Mouse (Mus musculus) liver, embryonic 11.5 days (tissue): Measurements from ENCODE around the gene Gm4792. TPM values are rescaled to one million over a fixed set of nuclear protein-coding genes. Genes with fewer than 3 reads are reported as not detected.

ENCODE experiments used
- ATAC-seq: fragments of 200-750 bp; cut with Nextera tagmentation; replicated peaks from 2 replicates; pipeline ENCODE4 v1.8.0; 2017; ENCODE audit warnings: moderate number of reproducible peaks, mild to moderate bottlenecking, moderate TSS enrichment, moderate library complexity; ENCODE audit not compliant: low FRiP score
- DNase-seq: peaks from one replicate; pipeline ENCODE4 v3.0.0-alpha.2; 2017; ENCODE audit warnings: low spot score
- H3K27ac ChIP-seq: fragments of 300-500 bp; sonication (generic); 2 replicates; pipeline ENCODE4 v1.5.1; 2014; ENCODE audit warnings: mild to moderate bottlenecking, low read depth, low read length, control low read depth
- H3K27me3 ChIP-seq: fragments of 300-500 bp; sonication (generic); replicated peaks from 2 replicates; pipeline ENCODE4 v1.6.1; 2014; ENCODE audit warnings: low read length, mixed read lengths; ENCODE audit not compliant: control insufficient read depth, insufficient read depth
- H3K36me3 ChIP-seq: fragments of 300-500 bp; sonication (generic); 2 replicates; pipeline ENCODE4 v1.6.1; 2014; ENCODE audit warnings: mild to moderate bottlenecking, low read length, moderate library complexity, mixed read lengths; ENCODE audit not compliant: control insufficient read depth, insufficient read depth
- H3K4me1 ChIP-seq: fragments of 300-500 bp; sonication (generic); replicated peaks from 2 replicates; pipeline ENCODE4 v1.6.1; 2014; ENCODE audit warnings: low read length, mixed read lengths; ENCODE audit not compliant: control insufficient read depth, insufficient read depth
- H3K4me2 ChIP-seq: fragments of 300-500 bp; sonication (generic); 2 replicates; pipeline ENCODE4 v1.6.1; 2014; ENCODE audit warnings: mild to moderate bottlenecking, control low read depth, moderate library complexity
- H3K4me3 ChIP-seq: fragments of 300-500 bp; sonication (generic); 2 replicates; pipeline ENCODE4 v1.5.1; 2014; ENCODE audit warnings: low read depth, low read length, control low read depth
- H3K9ac ChIP-seq: fragments of 300-500 bp; sonication (generic); 2 replicates; pipeline ENCODE4 v1.6.1; 2014; ENCODE audit warnings: low read depth, low read length, control low read depth
- H3K9me3 ChIP-seq: fragments of 300-500 bp; sonication (generic); 2 replicates; pipeline ENCODE4 v1.6.1; 2016; ENCODE audit warnings: low read length, inconsistent platforms, mixed read lengths; ENCODE audit not compliant: control insufficient read depth
- WGBS: fragments of 180-500 bp; shearing (Covaris S2); extraction: QIAGEN DNeasy Blood & Tissue Kit; methylation state at CpG from one replicate; pipeline ENCODE4 v1.1.7; 2014; 5-methylcytosine and 5-hydroxymethylcytosine counted together
- polyA plus RNA-seq: library from polyadenylated mRNA; unstranded; fragments of >200 nt; fragmentation: Nextera tagmentation; extraction: Ambion mirVana; gene quantifications from 2 replicates; pipeline ENCODE4 v1.2.1, GENCODE M21; 2014

The Gm4792 gene
- polyA plus RNA-seq, 1 experiment from 2014 or later: not detected

DNA sequence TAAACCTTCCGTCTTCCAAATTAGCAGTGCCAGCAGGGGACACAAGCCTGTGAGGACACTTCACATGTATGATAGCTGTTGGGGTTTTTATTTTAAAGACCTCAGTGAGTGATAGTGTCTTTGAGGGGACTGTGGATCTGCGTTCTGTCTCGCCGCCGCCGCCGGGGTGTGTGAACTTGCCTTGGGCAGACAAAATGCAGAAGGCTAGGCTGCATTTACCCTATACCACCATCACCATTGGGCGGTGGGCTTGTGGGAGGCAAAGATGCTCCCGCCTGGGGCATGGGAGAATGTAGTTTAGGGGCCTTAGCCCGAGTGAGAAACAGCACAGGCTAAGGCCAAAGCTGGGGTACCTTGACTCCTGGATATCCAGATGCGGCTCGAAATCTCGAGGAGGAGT, 35.9 kb downstream of the Gm4792 start:
- no peaks in the 10 kb centered on the region for H3K27me3 ChIP-seq
- H3K9ac ChIP-seq: no peak overlapping the region
- H3K27ac ChIP-seq: no peak overlapping the region
- ATAC-seq: no peak
- H3K36me3 ChIP-seq: no peaks in the 10 kb centered on the region
- DNase-seq: no peak
- no peak overlapping the region for H3K4me3 ChIP-seq
- no peaks in the 10 kb centered on the region for H3K4me1 ChIP-seq
- H3K9me3 ChIP-seq: no peaks in the 10 kb centered on the region
- H3K4me2 ChIP-seq: no peak overlapping the region
- 85% methylated on average over 13 of the region's 13 CpGs for WGBS

DNA sequence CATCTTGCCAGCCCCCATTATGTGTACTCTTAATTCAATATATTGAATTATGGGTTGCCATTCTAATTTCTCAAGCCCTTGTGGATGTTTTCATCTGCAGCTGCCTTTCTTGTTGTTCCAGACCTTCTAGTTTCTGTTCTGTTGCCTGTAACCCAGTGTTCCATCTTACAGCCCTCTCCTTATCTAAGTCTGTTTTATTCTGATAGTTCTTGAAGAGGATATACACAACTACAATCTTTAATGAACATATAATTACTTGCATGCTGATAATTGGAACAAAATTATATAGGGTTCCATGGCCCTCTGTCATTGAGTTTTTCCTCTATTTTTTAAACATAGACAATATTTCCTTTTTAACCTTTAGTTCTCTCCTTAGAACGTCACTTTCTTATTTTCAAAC, 38.0 kb downstream of the Gm4792 start:
- no peak overlapping the region for H3K9ac ChIP-seq
- H3K27ac ChIP-seq: no peak overlapping the region
- H3K9me3 ChIP-seq: no peaks in the 10 kb centered on the region
- no peak overlapping the region for H3K4me2 ChIP-seq
- H3K4me1 ChIP-seq: no peaks in the 10 kb centered on the region
- DNase-seq (no peak), ATAC-seq (no peak)
- WGBS: 73% methylated on average over 1 of the region's 1 CpGs
- H3K27me3 ChIP-seq: 0 out of 2 replicates have a peak, but pooled peaks cover 2% of the 10 kb centered on the region
- H3K36me3 ChIP-seq: no peaks in the 10 kb centered on the region
- H3K4me3 ChIP-seq: no peak overlapping the region

DNA sequence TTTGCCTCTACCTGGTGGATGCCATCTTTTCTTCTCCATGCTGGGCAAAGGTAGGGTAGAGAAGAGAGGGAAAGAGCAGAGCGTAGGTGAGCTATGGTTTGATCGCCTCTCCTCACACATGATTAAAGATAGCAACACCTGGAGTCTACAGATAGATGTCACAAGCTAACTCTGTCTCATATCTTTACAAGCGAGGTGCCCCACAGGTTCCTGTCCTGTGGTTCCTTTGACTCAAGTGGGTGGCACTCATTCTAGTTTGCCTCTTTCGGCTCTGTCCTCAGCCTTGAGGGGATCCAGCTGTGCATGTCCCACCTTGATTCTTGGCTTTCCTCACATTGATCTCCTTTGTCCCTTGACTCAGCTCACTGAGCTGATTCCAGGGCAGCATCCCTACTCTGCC, 42.0 kb downstream of the Gm4792 start:
- Histone ChIP-seq H3K27me3 (0 out of 2 replicates have a peak, but pooled peaks cover 4% of the 10 kb centered on the region), H3K9ac (no peak overlapping the region), H3K4me2 (no peak overlapping the region), H3K4me1 (0 out of 2 replicates have a peak, but pooled peaks cover 4% of the 10 kb centered on the region), H3K27ac (no peak overlapping the region), H3K4me3 (no peak overlapping the region), H3K36me3 (no peaks in the 10 kb centered on the region), H3K9me3 (no peaks in the 10 kb centered on the region)
- ATAC-seq: no peak
- no peak for DNase-seq
- 59% methylated on average over 4 of the region's 4 CpGs for WGBS

DNA sequence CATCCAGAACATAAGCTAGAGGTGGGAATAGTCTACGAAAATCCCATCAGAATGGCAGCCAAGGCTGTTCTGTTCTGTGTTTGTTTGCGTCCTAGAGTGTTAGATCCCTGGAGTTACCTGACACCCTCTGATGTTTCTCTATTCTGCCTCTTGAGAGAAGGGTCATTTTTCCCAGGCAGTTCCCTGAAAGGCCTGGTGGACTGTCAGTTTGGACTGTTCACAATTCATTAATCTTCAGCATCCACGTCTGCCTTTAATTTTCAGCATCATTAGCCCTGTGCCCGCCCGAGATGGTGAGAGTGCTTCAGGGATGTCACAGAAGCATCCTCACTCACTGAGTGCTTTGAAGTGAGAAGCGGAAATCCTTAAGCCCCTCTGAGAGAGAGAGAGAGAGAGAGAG, 42.8 kb downstream of the Gm4792 start:
- no peaks in the 10 kb centered on the region for H3K36me3 ChIP-seq
- 65% methylated on average over 6 of the region's 6 CpGs for WGBS
- H3K4me1 ChIP-seq: 0 out of 2 replicates have a peak, but pooled peaks cover 6% of the 10 kb centered on the region
- H3K4me2 ChIP-seq: no peak overlapping the region
- H3K27me3 ChIP-seq: 0 out of 2 replicates have a peak, but pooled peaks cover 4% of the 10 kb centered on the region
- no peak overlapping the region for H3K9ac ChIP-seq
- no peak for DNase-seq
- no peak for ATAC-seq
- H3K27ac ChIP-seq: no peak overlapping the region
- H3K9me3 ChIP-seq: no peaks in the 10 kb centered on the region
- H3K4me3 ChIP-seq: no peak overlapping the region

DNA sequence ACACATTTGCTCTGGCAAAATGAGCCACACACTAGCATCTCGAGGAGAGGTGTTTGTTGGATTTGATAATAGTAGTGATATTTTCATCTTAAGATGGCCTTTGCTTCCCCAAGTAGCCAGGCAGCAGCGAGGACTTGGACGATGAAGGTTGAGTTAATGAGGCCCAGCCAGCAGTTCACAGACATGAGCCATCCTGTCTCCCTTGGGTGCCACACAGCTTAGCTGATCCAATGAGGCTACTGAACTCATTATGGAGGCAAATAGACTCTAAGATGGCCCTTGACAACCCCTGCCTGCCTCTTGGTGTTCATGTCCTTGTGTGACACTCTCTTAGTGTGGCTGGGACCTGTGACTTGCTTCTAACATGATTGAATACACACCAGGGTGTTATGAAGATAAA, 43.7 kb downstream of the Gm4792 start:
- DNase-seq (no peak), ATAC-seq (no peak)
- H3K4me2 ChIP-seq: no peak overlapping the region

DNA sequence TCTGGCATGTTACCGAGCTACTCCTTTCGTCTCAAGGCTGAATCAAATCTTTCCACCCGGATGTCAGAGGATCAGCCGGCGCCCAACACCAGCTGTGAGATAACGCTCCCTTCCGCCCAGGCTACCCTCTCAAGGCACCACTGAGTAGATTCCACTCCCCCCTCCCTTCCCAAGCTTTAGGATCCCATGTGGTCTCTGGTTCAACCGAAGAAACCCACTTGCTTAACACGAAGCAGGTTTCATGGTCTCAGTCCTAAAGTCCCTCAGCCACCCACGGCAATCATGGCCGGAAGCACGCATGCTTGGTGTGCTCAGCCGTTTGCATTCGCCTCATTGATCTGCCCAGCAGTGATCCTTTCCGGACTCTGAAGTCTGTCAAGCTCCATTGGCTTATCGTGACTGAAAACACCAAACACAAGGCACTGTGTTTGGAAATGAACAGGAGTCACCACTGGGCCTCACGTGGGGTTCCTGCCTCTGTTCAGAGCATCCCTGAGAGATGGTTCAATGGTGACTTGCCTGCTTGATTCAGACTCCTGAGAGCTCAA, 45.2 kb downstream of the Gm4792 start:
- H3K4me1 ChIP-seq: peaks cover 22% of the 10 kb centered on the region
- ATAC-seq: no peak
- no peak overlapping the region for H3K27ac ChIP-seq
- WGBS: 65% methylated on average over 17 of the region's 17 CpGs
- no peaks in the 10 kb centered on the region for H3K36me3 ChIP-seq
- DNase-seq: no peak
- no peak overlapping the region for H3K9ac ChIP-seq
- 0 out of 2 replicates have a peak, but pooled peaks cover 4% of the 10 kb centered on the region for H3K27me3 ChIP-seq
- no peaks in the 10 kb centered on the region for H3K9me3 ChIP-seq
- H3K4me3 ChIP-seq: no peak overlapping the region
- no peak overlapping the region for H3K4me2 ChIP-seq

More for the DNA sequence above, 43.7 kb downstream of the Gm4792 start:
- H3K9me3 ChIP-seq: no peaks in the 10 kb centered on the region
- no peak overlapping the region for H3K9ac ChIP-seq
- H3K4me3 ChIP-seq: no peak overlapping the region
- H3K4me1 ChIP-seq: peaks cover 13% of the 10 kb centered on the region
- 0 out of 2 replicates have a peak, but pooled peaks cover 4% of the 10 kb centered on the region for H3K27me3 ChIP-seq
- H3K27ac ChIP-seq: no peak overlapping the region
- WGBS: 78% methylated on average over 3 of the region's 3 CpGs
- no peaks in the 10 kb centered on the region for H3K36me3 ChIP-seq

DNA sequence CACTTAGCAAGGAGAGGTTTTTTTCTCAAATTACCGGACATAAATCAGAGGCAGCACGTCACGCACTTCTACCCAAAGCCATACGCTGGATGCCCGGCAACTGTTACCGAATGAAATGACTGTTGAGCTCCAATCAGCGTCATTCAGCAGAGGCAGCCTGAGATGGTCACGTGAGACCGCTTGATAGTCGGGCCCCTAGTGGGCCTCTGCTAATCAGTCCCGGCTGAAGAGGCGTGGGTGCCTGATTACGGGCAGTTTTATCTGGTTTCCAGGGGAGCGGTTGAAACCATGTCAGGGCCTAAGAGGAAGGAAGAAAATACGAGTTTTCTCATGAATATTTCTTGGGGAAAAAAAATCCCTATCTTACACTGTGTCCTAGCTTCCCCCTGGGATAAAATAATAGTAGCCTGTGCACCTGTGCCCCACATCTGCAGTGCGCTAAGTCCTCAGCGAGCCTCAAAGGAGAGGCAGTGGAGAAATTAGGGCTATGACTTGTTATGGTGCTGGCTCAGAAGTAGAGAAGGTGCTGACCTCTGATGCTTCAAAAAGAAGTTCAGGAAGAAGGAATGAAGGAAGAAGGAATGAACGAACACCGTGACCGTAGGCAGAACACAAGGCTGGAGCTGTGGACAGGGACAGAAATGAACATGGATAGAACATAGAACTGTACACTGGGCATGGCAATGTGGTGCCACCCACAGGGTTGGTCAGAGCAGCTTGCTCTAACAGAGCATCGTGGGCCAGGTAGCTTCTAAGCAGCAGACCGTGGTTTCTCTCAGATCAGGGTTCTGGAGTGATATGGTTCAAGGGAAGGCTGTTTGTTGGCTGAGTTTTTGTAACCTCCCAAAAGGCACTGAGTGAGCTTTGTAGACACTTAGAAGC, 48.7 kb downstream of the Gm4792 start:
- Histone ChIP-seq H3K4me1 (peaks cover 22% of the 10 kb centered on the region), H3K4me3 (no peak overlapping the region), H3K36me3 (no peaks in the 10 kb centered on the region), H3K27ac (peak overlapping the region; percentile 73; the same call in 1 of the 2 replicates), H3K9ac (peak overlapping the region; percentile 35), H3K9me3 (no peaks in the 10 kb centered on the region), H3K4me2 (peak overlapping the region; percentile 54), H3K27me3 (no peaks in the 10 kb centered on the region)
- WGBS: 30% methylated on average over 22 of the region's 22 CpGs
- DNase-seq: peak; percentile 62
- ATAC-seq: peak; percentile 97

DNA sequence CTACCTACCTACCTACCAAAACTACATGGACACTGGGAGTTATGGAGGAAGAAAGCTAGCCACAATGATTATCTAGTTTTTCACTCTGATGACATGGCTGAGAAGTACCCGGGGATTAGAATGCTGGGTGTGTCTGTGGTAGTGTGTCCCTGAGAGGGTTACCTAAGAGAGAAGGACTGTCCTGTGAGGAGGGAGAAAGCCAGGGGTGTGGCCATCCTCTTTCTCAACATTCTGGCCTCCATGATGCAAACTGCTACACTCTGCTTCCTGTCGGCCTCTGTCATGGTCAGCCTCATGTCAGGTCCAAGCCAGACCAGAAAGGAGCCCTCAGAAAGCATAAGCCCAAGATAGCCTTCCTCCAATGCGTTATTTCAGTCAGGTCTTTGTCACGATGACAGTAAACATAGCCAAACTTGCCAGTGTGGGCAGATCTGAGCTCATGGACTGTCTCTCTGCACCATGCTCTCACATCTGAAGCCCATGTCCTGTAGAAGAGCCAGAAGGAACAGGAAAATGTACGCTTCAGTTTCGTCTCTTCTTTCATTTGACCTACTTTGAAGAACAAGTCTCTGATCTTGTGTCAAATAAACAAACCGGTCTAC, 50.7 kb downstream of the Gm4792 start:
- Histone ChIP-seq H3K9ac (no peak overlapping the region), H3K27me3 (no peaks in the 10 kb centered on the region), H3K4me1 (peaks cover 18% of the 10 kb centered on the region), H3K9me3 (no peaks in the 10 kb centered on the region), H3K27ac (no peak overlapping the region), H3K4me2 (no peak overlapping the region), H3K4me3 (no peak overlapping the region), H3K36me3 (no peaks in the 10 kb centered on the region)
- DNase-seq (no peak), ATAC-seq (no peak)
- 84% methylated on average over 7 of the region's 7 CpGs for WGBS
